Mouse (Mus musculus): ENCODE results near the gene Lilr4b.

DNA sequence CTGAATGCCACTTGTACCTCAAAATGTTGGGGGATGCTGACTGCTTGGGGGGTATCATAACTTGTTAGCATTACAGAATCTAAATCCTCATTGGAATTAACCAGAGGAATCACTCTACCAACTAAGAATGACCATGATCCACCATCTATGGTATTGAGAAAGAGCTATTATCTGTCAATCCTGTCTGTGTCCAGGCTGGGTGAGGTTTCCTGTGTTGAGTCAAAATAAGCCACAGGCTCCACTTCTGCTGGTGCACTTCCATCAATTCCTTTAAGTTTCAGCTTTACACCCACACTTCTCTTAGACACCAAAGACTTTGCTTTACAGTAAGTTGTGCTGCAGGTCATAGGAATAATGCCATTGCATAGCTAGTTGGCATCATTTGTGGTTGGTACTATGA lies 41.0 kb downstream of the Lilr4b start:
- TF ChIP-seq CTCF (IDR thresholded peaks at IDR 0.05; ENCODE audit: borderline replicate concordance, insufficient read depth, low read depth, low read length) (no peak), POLR2A (IDR thresholded peaks at IDR 0.05; ENCODE audit: borderline replicate concordance, insufficient read depth, low read length) (no peak)
